Mouse (Mus musculus) stomach, postnatal 0 days (tissue): Measurements from ENCODE around the gene Fam172a.

Experiments
- CTCF ChIP-seq: IDR thresholded peaks from 2 replicates; pipeline ENCODE4 v1.5.1; 2016; ENCODE audit warnings: antibody characterized with exemption, low read depth, mild to moderate bottlenecking, moderate library complexity
- EP300 ChIP-seq: optimal IDR thresholded peaks from 2 replicates; pipeline ENCODE3; 2016; ENCODE audit warnings: antibody characterized with exemption

- no peak for TF ChIP-seq CTCF
- TF ChIP-seq EP300: no peak
These were observed 500.2 kb downstream of the Fam172a start for GRCm38 (mm10) chr13:78201871-78202565.
